Mouse (Mus musculus) bone marrow, adult 2 months (tissue): ENCODE data around the gene Ajap1. TPM values are rescaled to one million over a fixed set of nuclear protein-coding genes. Genes with fewer than 3 reads are reported as not detected.

ENCODE experiments used
- H3K27ac ChIP-seq: fragments of 200-500 bp; 2 replicates; pipeline ENCODE4 v1.5.1; 2012; ENCODE audit warnings: low read depth, mild to moderate bottlenecking, control low read depth, inconsistent platforms, low read length; ENCODE audit not compliant: control insufficient read depth, poor library complexity, insufficient read depth
- H3K4me1 ChIP-seq: fragments of 200-500 bp; 2 replicates; pipeline ENCODE4 v1.6.1; 2011; ENCODE audit warnings: low read length; ENCODE audit not compliant: control insufficient read depth, insufficient read depth
- H3K4me3 ChIP-seq: fragments of 200-500 bp; replicated peaks from 2 replicates; pipeline ENCODE3; 2011; ENCODE audit warnings: mild to moderate bottlenecking, low read depth, low read length, control low read depth; ENCODE audit not compliant: control insufficient read depth
- CTCF ChIP-seq: fragments of 200-500 bp; IDR thresholded peaks from 2 replicates; pipeline ENCODE4 v1.5.1; 2011; ENCODE audit warnings: low read length, control low read depth; ENCODE audit not compliant: control insufficient read depth, insufficient read depth
- POLR2A ChIP-seq: fragments of 200-500 bp; IDR thresholded peaks from 2 replicates; pipeline ENCODE4 v1.6.1; 2011; ENCODE audit warnings: low read depth, mild to moderate bottlenecking, control low read depth, low read length, borderline replicate concordance; ENCODE audit not compliant: control insufficient read depth
- WGBS: fragments of 180-500 bp; shearing (Covaris S2); methylation state at CpG from one replicate; pipeline ENCODE4 v1.1.7; 2018; 5-methylcytosine and 5-hydroxymethylcytosine counted together
- polyA plus RNA-seq: library from polyadenylated mRNA; stranded (reverse); fragments of >200 nt; gene quantifications from 2 replicates; pipeline ENCODE4 v1.2.4, GENCODE M21; 2011; ENCODE audit warnings: low replicate concordance; ENCODE audit not compliant: missing spikeins, insufficient read depth, insufficient read length

The Ajap1 gene
- polyA plus RNA-seq, 1 experiment = not detected

GRCm38 (mm10) chr4:153360868-153361545 lies 121.6 kb downstream of the Ajap1 start:
- TF ChIP-seq POLR2A (no peak), CTCF (no peak)
- 49% methylated on average over 13 of the region's 13 CpGs for WGBS
- H3K4me1 ChIP-seq = no peaks in the 10 kb centered on the region
- no peak overlapping the region for H3K27ac ChIP-seq
- no peak overlapping the region for H3K4me3 ChIP-seq

- Histone ChIP-seq H3K4me3 (no peak overlapping the region), H3K4me1 (no peaks in the 10 kb centered on the region), H3K27ac (no peak overlapping the region)
- no peak for TF ChIP-seq POLR2A
- TF ChIP-seq CTCF = no peak
- 55% methylated on average over 7 of the region's 7 CpGs for WGBS
Observed at GRCm38 (mm10) chr4:153358243-153358550, 124.4 kb downstream of the Ajap1 start.

- no peak for TF ChIP-seq POLR2A
- TF ChIP-seq CTCF = no peak
- WGBS = 43% methylated on average over 9 of the region's 9 CpGs
- H3K4me1 ChIP-seq = no peaks in the 10 kb centered on the region
- no peak overlapping the region for H3K27ac ChIP-seq
- H3K4me3 ChIP-seq = no peak overlapping the region
Observed at GRCm38 (mm10) chr4:153357539-153358242, 124.9 kb downstream of the Ajap1 start.

- Histone ChIP-seq H3K4me1 (no peaks in the 10 kb centered on the region), H3K4me3 (no peak overlapping the region), H3K27ac (no peak overlapping the region)
- WGBS = 88% methylated on average over 4 of the region's 4 CpGs
- TF ChIP-seq POLR2A = no peak
Observed at GRCm38 (mm10) chr4:153356236-153356635, 126.4 kb downstream of the Ajap1 start.

- Histone ChIP-seq H3K4me1 (no peaks in the 10 kb centered on the region; the same call in 1 of the 2 replicates), H3K4me3 (no peak overlapping the region), H3K27ac (no peak overlapping the region)
- TF ChIP-seq POLR2A (no peak), CTCF (no peak; the same call in 1 of the 2 replicates)
- WGBS = 87% methylated on average over 3 of the region's 3 CpGs
Observed at GRCm38 (mm10) chr4:153344999-153345398, 137.6 kb downstream of the Ajap1 start.

- H3K4me3 ChIP-seq = no peak overlapping the region
- TF ChIP-seq CTCF (no peak), POLR2A (no peak)
- H3K4me1 ChIP-seq = no peaks in the 10 kb centered on the region; the same call in 1 of the 2 replicates
Observed at GRCm38 (mm10) chr4:153340887-153341286, 141.7 kb downstream of the Ajap1 start.

GRCm38 (mm10) chr4:153335301-153335799 lies 147.3 kb downstream of the Ajap1 start:
- Histone ChIP-seq H3K4me3 (no peak overlapping the region), H3K27ac (no peak overlapping the region), H3K4me1 (no peaks in the 10 kb centered on the region)
- TF ChIP-seq POLR2A = no peak
- TF ChIP-seq CTCF = no peak
- 83% methylated on average over 15 of the region's 15 CpGs for WGBS

More at GRCm38 (mm10) chr4:153340887-153341286, 141.7 kb downstream of the Ajap1 start:
- H3K27ac ChIP-seq = no peak overlapping the region

- 76% methylated on average over 10 of the region's 10 CpGs for WGBS
- TF ChIP-seq CTCF (no peak), POLR2A (no peak)
- Histone ChIP-seq H3K4me3 (no peak overlapping the region), H3K27ac (no peak overlapping the region), H3K4me1 (no peaks in the 10 kb centered on the region)
Observed at GRCm38 (mm10) chr4:153327809-153328208, 154.8 kb downstream of the Ajap1 start.
